Mouse (Mus musculus): ENCODE results near the gene Clspn. TPM values are rescaled to one million over a fixed set of nuclear protein-coding genes. Genes with fewer than 3 reads are reported as not detected.
"Not testable (repeated sequence)": the region's sequence is repeated elsewhere in the genome, so short reads cannot be mapped to it uniquely, and the experiment has no call there.

Gene Clspn
- polyA plus RNA-seq, 1 experiment from 2014 or later: 12.0 TPM

DNA sequence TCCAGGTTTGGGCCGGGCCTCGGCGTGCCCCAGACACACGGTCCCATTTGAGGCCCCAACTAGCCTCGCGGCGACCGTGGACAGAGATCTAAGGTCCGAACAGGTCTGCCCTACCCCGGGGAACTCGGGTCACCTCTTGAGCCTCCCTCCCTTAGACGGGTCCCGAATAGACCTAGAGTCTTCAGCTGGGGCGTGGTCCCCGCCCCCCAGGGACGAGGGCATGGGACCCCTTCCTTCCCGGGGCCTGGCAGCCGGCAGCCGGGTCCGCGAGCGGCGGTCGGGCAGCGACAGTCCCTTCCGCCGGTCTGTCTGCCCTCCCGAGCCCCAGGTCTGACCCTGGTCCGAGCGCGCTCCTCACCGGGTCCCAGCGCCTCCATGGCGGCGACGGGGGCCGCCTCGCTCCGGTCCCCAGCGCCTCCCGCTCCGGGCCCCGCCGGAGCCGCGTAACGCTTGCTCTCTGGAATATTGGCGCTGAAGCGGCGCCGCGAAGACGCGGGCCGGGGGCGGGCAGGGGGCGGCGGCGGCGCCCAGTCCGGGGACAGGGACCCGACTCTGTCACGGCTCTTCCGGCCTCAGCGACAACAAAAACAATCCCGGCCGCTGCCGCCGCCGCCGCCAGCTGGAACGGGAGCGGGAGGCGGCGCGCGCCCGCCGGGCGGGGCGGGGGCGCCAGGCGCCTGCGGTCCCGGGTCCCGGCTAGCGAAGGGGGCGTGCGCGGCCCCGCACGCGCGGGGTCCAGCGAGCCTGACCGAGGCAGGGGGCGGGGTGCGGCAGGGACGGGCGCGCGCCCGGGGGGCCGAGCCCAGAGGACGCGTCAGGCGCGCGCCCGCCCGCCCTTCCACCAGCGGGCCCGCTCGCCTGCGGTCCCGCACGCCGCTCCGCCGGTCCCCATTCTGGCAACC, 23.7 kb upstream of the Clspn start, which contains the start of gene Ago4:
TSS of gene Ago4 (minus strand) at position 646 of the 902 bp plus-strand sequence.
- ATAC-seq: peak; percentile 90
- Histone ChIP-seq H3K9ac (replicated peaks; ENCODE audit: low read depth, low read length) (peak within 1 kb of the TSS; percentile 95), H3K4me1 (replicated peaks; ENCODE audit: control insufficient read depth, insufficient read depth, low read length) (peaks cover 15% of the 10 kb centered on the region), H3K27me3 (replicated peaks; ENCODE audit: control insufficient read depth, insufficient read depth, low read length) (no peaks in the 10 kb centered on the region), H3K9me3 (ENCODE audit: control insufficient read depth, low read length) (no peaks in the 10 kb centered on the region), H3K4me3 (replicated peaks; ENCODE audit: low read length) (peak within 1 kb of the TSS; percentile 97), H3K27ac (ENCODE audit: low read length) (peak within 1 kb of the TSS; percentile 78), H3K36me3 (ENCODE audit: control insufficient read depth, insufficient read depth) (no peaks in the 10 kb centered on the region), H3K4me2 (ENCODE audit: low read length) (peak within 1 kb of the TSS; percentile 86)
- under 1% methylated on average over 95 of the region's 120 CpGs for WGBS

DNA sequence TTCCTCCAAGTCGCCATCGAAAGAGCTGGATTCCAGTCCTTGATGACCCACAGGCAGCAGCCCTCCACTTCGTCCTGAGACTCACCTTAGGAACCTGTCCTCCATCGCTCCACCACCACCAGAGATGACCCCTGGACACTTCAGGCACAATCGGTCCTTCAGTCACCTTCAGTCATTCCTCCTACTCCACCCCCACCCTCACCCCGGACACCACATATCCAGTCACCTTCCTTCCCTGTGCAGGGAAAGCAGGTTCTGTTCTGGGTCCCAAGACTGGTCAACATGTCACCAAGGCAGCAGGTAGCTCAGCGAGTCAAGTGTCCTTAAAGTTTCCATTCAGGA, 23.0 kb upstream of the Clspn start:
- peak overlapping the region; percentile 86 for H3K4me2 ChIP-seq (ENCODE audit: low read length)
- H3K9me3 ChIP-seq (ENCODE audit: control insufficient read depth, low read length): no peaks in the 10 kb centered on the region
- 9% methylated on average over 7 of the region's 7 CpGs for WGBS
- no peaks in the 10 kb centered on the region for H3K36me3 ChIP-seq (ENCODE audit: control insufficient read depth, insufficient read depth)
- H3K27ac ChIP-seq (ENCODE audit: low read length): no peak overlapping the region
- peak overlapping the region; percentile 97 for H3K4me3 ChIP-seq (replicated peaks; ENCODE audit: low read length)
- peak; percentile 51 for ATAC-seq
- H3K27me3 ChIP-seq (replicated peaks; ENCODE audit: control insufficient read depth, insufficient read depth, low read length): no peaks in the 10 kb centered on the region
- H3K9ac ChIP-seq (replicated peaks; ENCODE audit: low read depth, low read length): peak overlapping the region; percentile 95
- peaks cover 15% of the 10 kb centered on the region for H3K4me1 ChIP-seq (replicated peaks; ENCODE audit: control insufficient read depth, insufficient read depth, low read length)

DNA sequence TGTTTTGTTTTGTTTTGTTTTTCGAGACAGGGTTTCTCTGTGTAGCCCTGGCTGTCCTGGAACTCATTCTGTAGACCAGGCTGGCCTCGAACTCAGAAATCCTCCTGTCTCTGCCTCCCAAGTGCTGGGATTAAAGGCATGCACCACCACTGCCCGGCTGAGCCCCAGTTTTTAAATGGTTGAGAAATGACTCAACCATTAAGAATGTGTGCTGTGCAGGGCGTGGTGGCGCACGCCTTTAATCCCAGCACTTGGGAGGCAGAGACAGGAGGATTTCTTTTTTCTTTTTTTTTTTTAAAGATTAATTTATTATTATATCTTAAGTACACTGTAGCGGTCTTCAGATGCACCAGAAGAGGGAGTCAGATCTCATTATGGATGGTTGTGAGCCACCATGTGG, 21.1 kb upstream of the Clspn start:
- H3K27ac ChIP-seq (ENCODE audit: low read length); H3K36me3 ChIP-seq (ENCODE audit: control insufficient read depth, insufficient read depth); H3K27me3 ChIP-seq (replicated peaks; ENCODE audit: control insufficient read depth, insufficient read depth, low read length); ATAC-seq; H3K4me3 ChIP-seq (replicated peaks; ENCODE audit: low read length); H3K9ac ChIP-seq (replicated peaks; ENCODE audit: low read depth, low read length); H3K4me2 ChIP-seq (ENCODE audit: low read length); H3K9me3 ChIP-seq (ENCODE audit: control insufficient read depth, low read length): not testable (repeated sequence)
- 93% methylated on average over 7 of the region's 7 CpGs for WGBS
- peaks cover 15% of the 10 kb centered on the region for H3K4me1 ChIP-seq (replicated peaks; ENCODE audit: control insufficient read depth, insufficient read depth, low read length)

DNA sequence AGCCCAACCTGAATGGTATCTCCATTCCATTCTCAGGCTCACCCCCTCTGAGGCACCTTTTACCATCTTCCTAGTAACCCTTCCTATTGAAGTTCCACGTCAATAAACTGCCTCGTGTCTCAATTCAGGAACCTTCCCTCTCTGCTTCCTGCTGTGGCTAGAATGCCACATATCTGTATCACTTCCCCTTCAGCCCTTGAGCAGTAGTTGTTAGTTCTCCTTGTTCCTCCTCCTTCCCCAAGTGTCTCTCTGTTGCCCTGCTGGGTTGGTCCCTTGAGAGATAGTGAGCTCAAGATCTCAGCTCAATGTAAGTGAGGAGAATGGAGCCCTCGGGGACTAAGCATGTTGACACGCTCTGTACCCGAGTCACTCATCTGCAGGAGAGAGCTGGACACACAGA, 19.9 kb upstream of the Clspn start:
- H3K4me1 ChIP-seq (replicated peaks; ENCODE audit: control insufficient read depth, insufficient read depth, low read length): peaks cover 10% of the 10 kb centered on the region
- H3K27me3 ChIP-seq (replicated peaks; ENCODE audit: control insufficient read depth, insufficient read depth, low read length): no peaks in the 10 kb centered on the region
- H3K27ac ChIP-seq (ENCODE audit: low read length): no peak overlapping the region
- H3K4me3 ChIP-seq (replicated peaks; ENCODE audit: low read length): no peak overlapping the region
- 67% methylated on average over 5 of the region's 5 CpGs for WGBS
- H3K9ac ChIP-seq (replicated peaks; ENCODE audit: low read depth, low read length): no peak overlapping the region
- H3K36me3 ChIP-seq (ENCODE audit: control insufficient read depth, insufficient read depth): no peaks in the 10 kb centered on the region
- no peak for ATAC-seq
- H3K9me3 ChIP-seq (ENCODE audit: control insufficient read depth, low read length): no peaks in the 10 kb centered on the region
- H3K4me2 ChIP-seq (ENCODE audit: low read length): no peak overlapping the region

DNA sequence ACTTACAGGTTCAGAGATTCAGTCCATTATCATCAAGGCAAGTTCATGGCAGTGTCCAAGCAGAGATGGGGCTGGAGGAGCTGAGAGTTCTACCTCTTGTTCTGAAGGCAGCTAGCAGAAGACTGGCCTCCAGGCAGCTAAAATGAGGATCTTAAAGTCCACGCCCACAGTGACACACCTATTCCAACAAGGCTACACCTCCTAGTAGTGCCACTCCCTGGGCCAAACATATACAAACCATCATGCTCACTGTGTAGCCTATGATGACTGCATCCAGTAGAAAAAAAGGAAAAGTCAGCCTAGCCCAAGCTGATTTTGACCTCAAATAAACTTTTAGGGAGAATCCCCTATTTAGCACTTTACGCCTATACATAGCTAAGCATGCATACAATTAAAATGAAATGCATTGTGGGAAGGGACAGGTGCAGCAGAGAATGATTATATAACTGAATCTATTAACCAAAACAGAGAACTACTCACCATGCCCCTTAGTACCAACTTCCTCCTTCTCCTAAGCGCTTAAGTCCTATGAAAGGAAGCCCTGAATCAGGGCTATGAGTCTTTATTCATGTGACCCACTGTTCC, 16.2 kb upstream of the Clspn start:
- ATAC-seq: no peak
- no peaks in the 10 kb centered on the region for H3K9me3 ChIP-seq (ENCODE audit: control insufficient read depth, low read length)
- 80% methylated on average over 3 of the region's 3 CpGs for WGBS

DNA sequence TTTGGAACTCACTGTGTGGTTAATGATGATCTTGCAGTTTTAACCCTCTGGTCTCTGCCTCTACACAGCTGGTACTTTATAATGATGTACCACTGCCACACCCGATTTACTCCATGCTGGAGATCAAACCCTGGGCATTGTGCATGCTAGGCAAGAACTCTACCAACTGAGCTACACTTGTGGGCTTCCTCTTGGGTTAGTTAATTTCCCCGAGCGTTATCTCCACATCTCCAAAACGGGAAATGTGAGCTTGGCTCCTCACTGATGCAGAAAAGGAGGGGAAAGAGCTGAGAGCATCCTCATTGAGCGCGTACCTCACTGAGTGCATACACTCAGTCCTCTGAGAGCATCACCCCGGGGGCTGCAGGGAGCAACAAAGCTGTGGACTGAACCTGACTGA, 13.9 kb upstream of the Clspn start:
- no peak for ATAC-seq
- Histone ChIP-seq H3K27ac (ENCODE audit: low read length) (no peak overlapping the region), H3K27me3 (replicated peaks; ENCODE audit: control insufficient read depth, insufficient read depth, low read length) (no peaks in the 10 kb centered on the region), H3K4me1 (replicated peaks; ENCODE audit: control insufficient read depth, insufficient read depth, low read length) (no peaks in the 10 kb centered on the region), H3K36me3 (ENCODE audit: control insufficient read depth, insufficient read depth) (no peaks in the 10 kb centered on the region), H3K4me3 (replicated peaks; ENCODE audit: low read length) (no peak overlapping the region), H3K4me2 (ENCODE audit: low read length) (no peak overlapping the region), H3K9ac (replicated peaks; ENCODE audit: low read depth, low read length) (no peak overlapping the region), H3K9me3 (ENCODE audit: control insufficient read depth, low read length) (no peaks in the 10 kb centered on the region)
- WGBS: 72% methylated on average over 7 of the region's 7 CpGs

More for the DNA sequence above, 16.2 kb upstream of the Clspn start:
- Histone ChIP-seq H3K4me2 (ENCODE audit: low read length) (no peak overlapping the region), H3K36me3 (ENCODE audit: control insufficient read depth, insufficient read depth) (no peaks in the 10 kb centered on the region), H3K4me1 (replicated peaks; ENCODE audit: control insufficient read depth, insufficient read depth, low read length) (no peaks in the 10 kb centered on the region), H3K27ac (ENCODE audit: low read length) (no peak overlapping the region), H3K27me3 (replicated peaks; ENCODE audit: control insufficient read depth, insufficient read depth, low read length) (no peaks in the 10 kb centered on the region), H3K9ac (replicated peaks; ENCODE audit: low read depth, low read length) (no peak overlapping the region), H3K4me3 (replicated peaks; ENCODE audit: low read length) (no peak overlapping the region)

DNA sequence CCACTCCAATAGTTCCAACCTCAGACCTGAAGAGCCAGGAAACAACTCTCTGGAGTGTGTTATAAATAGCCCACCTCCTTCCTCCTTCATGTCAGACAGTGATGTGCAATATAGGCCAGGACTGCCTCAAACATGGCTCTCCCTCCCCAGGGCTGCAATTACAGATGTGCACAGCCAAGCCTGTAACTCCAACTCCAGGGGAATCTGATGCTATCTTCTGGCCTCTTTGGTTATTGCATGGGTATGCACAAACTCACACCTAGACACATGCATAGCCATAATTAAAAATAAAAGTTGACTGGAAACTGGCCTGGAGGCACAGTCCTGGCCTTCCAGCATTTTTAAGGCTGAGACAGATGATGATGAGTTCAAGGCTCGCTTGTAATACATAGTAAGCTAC, 11.7 kb upstream of the Clspn start:
- 85% methylated on average over 1 of the region's 1 CpGs for WGBS
- H3K27ac ChIP-seq (ENCODE audit: low read length): no peak overlapping the region
- no peaks in the 10 kb centered on the region for H3K36me3 ChIP-seq (ENCODE audit: control insufficient read depth, insufficient read depth)
- no peaks in the 10 kb centered on the region for H3K27me3 ChIP-seq (replicated peaks; ENCODE audit: control insufficient read depth, insufficient read depth, low read length)
- H3K4me2 ChIP-seq (ENCODE audit: low read length): no peak overlapping the region
- H3K4me1 ChIP-seq (replicated peaks; ENCODE audit: control insufficient read depth, insufficient read depth, low read length): no peaks in the 10 kb centered on the region
- no peak overlapping the region for H3K4me3 ChIP-seq (replicated peaks; ENCODE audit: low read length)
- H3K9me3 ChIP-seq (ENCODE audit: control insufficient read depth, low read length): no peaks in the 10 kb centered on the region
- ATAC-seq: no peak
- H3K9ac ChIP-seq (replicated peaks; ENCODE audit: low read depth, low read length): no peak overlapping the region

DNA sequence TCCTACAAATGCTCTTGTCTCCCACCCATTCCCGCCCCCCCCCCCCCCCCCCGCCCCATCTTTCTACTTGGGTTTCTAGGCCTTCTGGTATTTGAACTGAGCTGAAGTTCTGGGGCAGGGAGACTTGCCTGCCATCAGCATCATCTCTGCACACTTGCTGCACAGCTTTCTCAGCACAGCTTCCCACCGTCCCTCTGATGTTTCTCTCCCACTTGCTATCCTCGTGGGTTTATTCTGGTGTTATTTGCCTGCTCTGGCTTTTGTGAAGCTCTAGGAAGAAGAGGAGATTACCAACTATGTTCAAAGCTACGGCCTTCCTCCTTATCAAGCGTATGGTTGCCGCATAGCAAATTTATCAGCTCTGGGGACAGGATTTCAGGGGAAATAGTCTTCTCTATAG, 11.0 kb upstream of the Clspn start:
- ATAC-seq: no peak
- no peak overlapping the region for H3K4me2 ChIP-seq (ENCODE audit: low read length)
- H3K9ac ChIP-seq (replicated peaks; ENCODE audit: low read depth, low read length): no peak overlapping the region

DNA sequence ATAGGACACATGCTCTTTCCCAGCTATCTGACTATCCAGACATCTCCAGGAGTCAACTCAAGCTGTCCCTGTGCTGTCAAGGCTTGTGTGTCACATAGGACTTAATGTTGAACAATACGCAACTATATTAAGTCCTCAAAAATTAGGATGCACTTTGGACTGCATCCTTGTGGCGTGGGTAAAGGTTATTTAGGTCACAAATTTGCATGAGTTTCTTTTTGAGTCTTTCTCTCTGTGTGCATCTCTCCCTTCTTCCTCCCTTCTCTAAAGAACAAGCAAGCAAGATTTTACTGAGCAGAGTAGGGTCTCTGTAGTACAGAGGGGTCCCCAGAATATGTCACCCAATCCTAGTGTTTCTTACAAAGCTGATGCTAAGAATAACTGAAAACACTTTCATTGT, 10.6 kb upstream of the Clspn start:
- H3K27me3 ChIP-seq (replicated peaks; ENCODE audit: control insufficient read depth, insufficient read depth, low read length): no peaks in the 10 kb centered on the region
- no peak overlapping the region for H3K4me3 ChIP-seq (replicated peaks; ENCODE audit: low read length)
- H3K36me3 ChIP-seq (ENCODE audit: control insufficient read depth, insufficient read depth): no peaks in the 10 kb centered on the region
- H3K27ac ChIP-seq (ENCODE audit: low read length): no peak overlapping the region
- no peaks in the 10 kb centered on the region for H3K9me3 ChIP-seq (ENCODE audit: control insufficient read depth, low read length)
- WGBS: 81% methylated on average over 2 of the region's 2 CpGs
- ATAC-seq: no peak
- no peak overlapping the region for H3K4me2 ChIP-seq (ENCODE audit: low read length)
- no peaks in the 10 kb centered on the region for H3K4me1 ChIP-seq (replicated peaks; ENCODE audit: control insufficient read depth, insufficient read depth, low read length)
- H3K9ac ChIP-seq (replicated peaks; ENCODE audit: low read depth, low read length): no peak overlapping the region

More for the DNA sequence above, 11.0 kb upstream of the Clspn start:
- Histone ChIP-seq H3K27me3 (replicated peaks; ENCODE audit: control insufficient read depth, insufficient read depth, low read length) (no peaks in the 10 kb centered on the region), H3K9me3 (ENCODE audit: control insufficient read depth, low read length) (no peaks in the 10 kb centered on the region), H3K4me1 (replicated peaks; ENCODE audit: control insufficient read depth, insufficient read depth, low read length) (no peaks in the 10 kb centered on the region), H3K27ac (ENCODE audit: low read length) (no peak overlapping the region), H3K4me3 (replicated peaks; ENCODE audit: low read length) (no peak overlapping the region), H3K36me3 (ENCODE audit: control insufficient read depth, insufficient read depth) (no peaks in the 10 kb centered on the region)
- 59% methylated on average over 7 of the region's 7 CpGs for WGBS

Data from forebrain, embryonic 16.5 days (tissue).